Mouse (Mus musculus) intestine, embryonic 16.5 days (tissue): ENCODE results near the gene Prkcg. TPM values are rescaled to one million over a fixed set of nuclear protein-coding genes. Genes with fewer than 3 reads are reported as not detected.

Source experiments
- polyA plus RNA-seq: library from polyadenylated mRNA; unstranded; fragments of >200 nt; fragmentation: Nextera tagmentation; extraction: Ambion mirVana; gene quantifications from 2 replicates; pipeline ENCODE4 v1.2.1, GENCODE M21; 2015

Prkcg gene
- polyA plus RNA-seq, 1 experiment from 2014 or later: 0.28 TPM

Other genes starting within 250 kb of the Prkcg start
- gene AU018091, start 120.0 kb upstream of the Prkcg start, polyA plus RNA-seq: not detected in 2 replicates
- 0.01 TPM in 1 of 2 replicates, not detected in the other for gene Nlrp12, start 39.4 kb upstream of the Prkcg start, polyA plus RNA-seq
- 141 and 148 TPM in 2 replicates for gene Myadm, start 99 bp upstream of the Prkcg start, polyA plus RNA-seq
- 0.53 and 1.1 TPM in 2 replicates for gene Cacng7, start 43.8 kb downstream of the Prkcg start, polyA plus RNA-seq
- gene Cacng8, start 101.5 kb downstream of the Prkcg start, polyA plus RNA-seq: 0.93 and 1.2 TPM in 2 replicates
- gene Cacng6, start 135.0 kb downstream of the Prkcg start, polyA plus RNA-seq: 0.13 and 0.21 TPM in 2 replicates
- 0.09 TPM in 1 of 2 replicates, not detected in the other for gene Tarm1, start 213.4 kb downstream of the Prkcg start, polyA plus RNA-seq